Mouse (Mus musculus) heart, embryonic 14.5 days (tissue): Measurements from ENCODE around the gene Gspt2. TPM values are rescaled to one million over a fixed set of nuclear protein-coding genes. Genes with fewer than 3 reads are reported as not detected.
"Not testable (repeated sequence)": the region's sequence is repeated elsewhere in the genome, so short reads cannot be mapped to it uniquely, and the experiment has no call there.

ENCODE experiments used
- ATAC-seq: fragments of 200-750 bp; cut with Nextera tagmentation; 2 replicates; pipeline ENCODE4 v1.8.0; 2017; ENCODE audit warnings: low read depth, moderate TSS enrichment; ENCODE audit not compliant: insufficient number of reproducible peaks, insufficient read depth, low FRiP score
- H3K27ac ChIP-seq, 2 experiments: fragments of 200-500 bp in 1 of 2; fragments of 300-500 bp in 1 of 2; sonication (generic) in 1 of 2; replicated peaks in 1 of 2; 2 replicates each; pipeline ENCODE4 v1.5.1; 2012 to 2014; ENCODE audit warnings: low read depth in 2 of 2, low read length in 2 of 2, control low read depth in 1 of 2, mild to moderate bottlenecking in 1 of 2, mixed read lengths in 1 of 2; ENCODE audit not compliant: control insufficient read depth in 1 of 2, insufficient read depth in 1 of 2
- H3K27me3 ChIP-seq: fragments of 300-500 bp; sonication (generic); 2 replicates; pipeline ENCODE4 v1.6.1; 2014; ENCODE audit warnings: mild to moderate bottlenecking, low read length, control low read depth; ENCODE audit not compliant: control insufficient read depth, insufficient read depth
- H3K36me3 ChIP-seq: fragments of 300-500 bp; sonication (generic); 2 replicates; pipeline ENCODE4 v1.6.1; 2014; ENCODE audit warnings: mild to moderate bottlenecking, control low read depth, low read length, mixed read lengths; ENCODE audit not compliant: control insufficient read depth, insufficient read depth
- H3K4me1 ChIP-seq, 2 experiments: fragments of 200-500 bp in 1 of 2; fragments of 300-500 bp in 1 of 2; sonication (generic) in 1 of 2; 2 replicates each; pipeline ENCODE4 v1.6.1; 2012 to 2014; ENCODE audit warnings: low read length in 2 of 2, control low read depth in 1 of 2, mixed read lengths in 1 of 2; ENCODE audit not compliant: control insufficient read depth in 2 of 2, insufficient read depth in 2 of 2
- H3K4me2 ChIP-seq: fragments of 300-500 bp; sonication (generic); 2 replicates; pipeline ENCODE4 v1.6.1; 2014; ENCODE audit warnings: mild to moderate bottlenecking, low read length
- H3K4me3 ChIP-seq, 2 experiments: fragments of 200-500 bp in 1 of 2; fragments of 300-500 bp in 1 of 2; sonication (generic) in 1 of 2; 2 replicates each; pipeline ENCODE4 v1.5.1; 2012 to 2014; ENCODE audit warnings: low read length in 2 of 2, mild to moderate bottlenecking in 2 of 2, control low read depth in 1 of 2, low read depth in 1 of 2, moderate library complexity in 1 of 2; ENCODE audit not compliant: control insufficient read depth in 1 of 2, insufficient read depth in 1 of 2
- H3K9ac ChIP-seq: fragments of 300-500 bp; sonication (generic); 2 replicates; pipeline ENCODE4 v1.6.1; 2014; ENCODE audit warnings: mild to moderate bottlenecking, low read length
- H3K9me3 ChIP-seq: fragments of 300-500 bp; sonication (generic); 2 replicates; pipeline ENCODE4 v1.6.1; 2016; ENCODE audit warnings: low read length, control low read depth; ENCODE audit not compliant: control insufficient read depth
- WGBS: fragments of 180-500 bp; shearing (Covaris S2); extraction: QIAGEN DNeasy Blood & Tissue Kit; methylation state at CpG from one replicate; pipeline ENCODE4 v1.1.7; 2014; 5-methylcytosine and 5-hydroxymethylcytosine counted together
- polyA plus RNA-seq: library from polyadenylated mRNA; unstranded; fragments of >200 nt; fragmentation: Nextera tagmentation; extraction: Ambion mirVana; gene quantifications from 2 replicates; pipeline ENCODE4 v1.2.1, GENCODE M21; 2014

Gspt2 gene
- polyA plus RNA-seq, 1 experiment from 2014 or later: 3.6 TPM

DNA sequence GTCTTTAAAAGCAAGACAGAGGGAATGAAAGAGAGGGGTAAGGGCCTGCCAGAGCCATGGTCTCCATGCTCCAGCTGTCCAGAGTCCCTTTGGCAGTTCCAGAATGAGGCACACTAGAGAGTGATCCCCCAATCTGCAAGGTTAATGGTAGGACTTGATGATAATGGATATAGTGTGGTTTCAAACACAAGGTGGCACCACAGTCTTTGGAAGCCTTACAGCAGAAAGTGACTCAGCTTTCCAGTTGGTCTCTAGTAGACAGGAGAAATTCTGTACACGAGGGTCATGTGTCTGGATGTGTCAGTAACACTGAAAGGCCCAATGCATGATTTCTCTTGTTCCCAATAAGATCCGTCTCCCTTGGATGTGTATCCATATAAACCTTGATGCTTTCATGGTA is 45.7 kb downstream of the Gspt2 start:
- WGBS: no CpG with 5 or more reads among the region's 2 CpGs
- not testable (repeated sequence) for H3K9me3 ChIP-seq, H3K27me3 ChIP-seq, H3K4me3 ChIP-seq, H3K9ac ChIP-seq, ATAC-seq, H3K36me3 ChIP-seq, H3K4me1 ChIP-seq, H3K27ac ChIP-seq, H3K4me2 ChIP-seq

- H3K27me3 ChIP-seq, H3K4me3 ChIP-seq, H3K9ac ChIP-seq, H3K9me3 ChIP-seq, ATAC-seq, H3K4me1 ChIP-seq, H3K4me2 ChIP-seq, H3K36me3 ChIP-seq, H3K27ac ChIP-seq: not testable (repeated sequence)
- 91% methylated on average over 5 of the region's 5 CpGs for WGBS
These were observed 53.7 kb downstream of the Gspt2 start for GRCm38 (mm10) chrX:94689593-94689992.

Other genes with a start within 250 kb of the Gspt2 start
- 476 and 520 TPM in 2 replicates for gene Maged1, start 93.9 kb upstream of the Gspt2 start, polyA plus RNA-seq
- 0.98 and 1.4 TPM in 2 replicates for gene Zxdb, start 88.5 kb downstream of the Gspt2 start, polyA plus RNA-seq